Mouse (Mus musculus): ENCODE results near the gene Atp1a3. TPM values are rescaled to one million over a fixed set of nuclear protein-coding genes. Genes with fewer than 3 reads are reported as not detected.

Atp1a3 gene
- polyA plus RNA-seq, 2 experiments, result 0.38 to 0.60 TPM

- no peaks in the 10 kb centered on the region for H3K27me3 ChIP-seq (ENCODE audit: control insufficient read depth, insufficient read depth, low read length)
- DNase-seq (ENCODE audit: low read depth in 3 of 3, low spot score in 3 of 3), result no peak
- H3K4me3 ChIP-seq (ENCODE audit: insufficient read depth in 1 of 2, low read depth in 2 of 2, low read length in 2 of 2), result no peak overlapping the region
- H3K4me2 ChIP-seq (ENCODE audit: low read depth), result no peak overlapping the region
- no peaks in the 10 kb centered on the region; a peak in 1 of 4 replicates for H3K4me1 ChIP-seq (replicated peaks; ENCODE audit: control insufficient read depth in 2 of 2, insufficient read depth in 2 of 2, low read length in 1 of 2)
- H3K9ac ChIP-seq (replicated peaks), result no peak overlapping the region
- WGBS (ENCODE audit: insufficient replicate concordance), result 56% methylated on average over 8 of the region's 8 CpGs
- H3K9me3 ChIP-seq (ENCODE audit: control insufficient read depth, low read length), result no peaks in the 10 kb centered on the region
- no peak for ATAC-seq (ENCODE audit: insufficient read depth)
- no peak overlapping the region for H3K27ac ChIP-seq
- H3K36me3 ChIP-seq (replicated peaks; ENCODE audit: control insufficient read depth, insufficient read depth, low read depth), result no peaks in the 10 kb centered on the region
- TF ChIP-seq EP300 (IDR thresholded peaks at IDR 0.05; ENCODE audit: low read depth) (no peak), CTCF (IDR thresholded peaks at IDR 0.05; ENCODE audit: low read depth) (no peak)
Measured at GRCm38 (mm10) chr7:24967966-24968365, 37.8 kb downstream of the Atp1a3 start.

- DNase-seq (ENCODE audit: low read depth in 3 of 3, low spot score in 3 of 3) (peak in 2 of 3 experiments; percentile 40 to 42), ATAC-seq (ENCODE audit: insufficient read depth) (no peak)
- Histone ChIP-seq H3K27ac (no peak overlapping the region), H3K36me3 (replicated peaks; ENCODE audit: control insufficient read depth, insufficient read depth, low read depth) (no peaks in the 10 kb centered on the region), H3K9me3 (ENCODE audit: control insufficient read depth, low read length) (no peaks in the 10 kb centered on the region), H3K27me3 (ENCODE audit: control insufficient read depth, insufficient read depth, low read length) (no peaks in the 10 kb centered on the region), H3K4me2 (ENCODE audit: low read depth) (no peak overlapping the region), H3K4me1 (replicated peaks; ENCODE audit: control insufficient read depth in 2 of 2, insufficient read depth in 2 of 2, low read length in 1 of 2) (no peaks in the 10 kb centered on the region), H3K4me3 (ENCODE audit: insufficient read depth in 1 of 2, low read depth in 2 of 2, low read length in 2 of 2) (no peak overlapping the region), H3K9ac (replicated peaks) (no peak overlapping the region)
- 3% methylated on average over 5 of the region's 5 CpGs for WGBS (ENCODE audit: insufficient replicate concordance)
- TF ChIP-seq CTCF (IDR thresholded peaks at IDR 0.05; ENCODE audit: low read depth) (peak; percentile 80), EP300 (IDR thresholded peaks at IDR 0.05; ENCODE audit: low read depth) (no peak)
Measured at GRCm38 (mm10) chr7:24964897-24965535, 40.7 kb downstream of the Atp1a3 start.

GRCm38 (mm10) chr7:24964288-24964687 lies 41.5 kb downstream of the Atp1a3 start:
- H3K4me1 ChIP-seq (replicated peaks; ENCODE audit: control insufficient read depth in 2 of 2, insufficient read depth in 2 of 2, low read length in 1 of 2), result no peaks in the 10 kb centered on the region
- H3K36me3 ChIP-seq (replicated peaks; ENCODE audit: control insufficient read depth, insufficient read depth, low read depth), result no peaks in the 10 kb centered on the region
- DNase-seq (ENCODE audit: low read depth in 3 of 3, low spot score in 3 of 3), result no peak
- H3K9ac ChIP-seq (replicated peaks), result no peak overlapping the region
- WGBS (ENCODE audit: insufficient replicate concordance), result 39% methylated on average over 2 of the region's 2 CpGs
- no peaks in the 10 kb centered on the region for H3K9me3 ChIP-seq (ENCODE audit: control insufficient read depth, low read length)
- H3K27ac ChIP-seq, result no peak overlapping the region
- ATAC-seq (ENCODE audit: insufficient read depth), result no peak
- H3K27me3 ChIP-seq (ENCODE audit: control insufficient read depth, insufficient read depth, low read length), result no peaks in the 10 kb centered on the region
- no peak overlapping the region for H3K4me2 ChIP-seq (ENCODE audit: low read depth)
- TF ChIP-seq CTCF (IDR thresholded peaks at IDR 0.05; ENCODE audit: low read depth), result no peak
- no peak for TF ChIP-seq EP300 (IDR thresholded peaks at IDR 0.05; ENCODE audit: low read depth)
- no peak overlapping the region for H3K4me3 ChIP-seq (ENCODE audit: insufficient read depth in 1 of 2, low read depth in 2 of 2, low read length in 2 of 2)

GRCm38 (mm10) chr7:24955226-24955625 lies 50.5 kb downstream of the Atp1a3 start:
- DNase-seq (ENCODE audit: low read depth in 3 of 3, low spot score in 3 of 3) (no peak), ATAC-seq (ENCODE audit: insufficient read depth) (no peak)
- Histone ChIP-seq H3K27ac (no peak overlapping the region), H3K9me3 (ENCODE audit: control insufficient read depth, low read length) (no peaks in the 10 kb centered on the region), H3K4me1 (replicated peaks; ENCODE audit: control insufficient read depth in 2 of 2, insufficient read depth in 2 of 2, low read length in 1 of 2) (no peaks in the 10 kb centered on the region), H3K4me2 (ENCODE audit: low read depth) (no peak overlapping the region), H3K27me3 (ENCODE audit: control insufficient read depth, insufficient read depth, low read length) (peaks cover 67% of the 10 kb centered on the region), H3K36me3 (replicated peaks; ENCODE audit: control insufficient read depth, insufficient read depth, low read depth) (no peaks in the 10 kb centered on the region), H3K4me3 (ENCODE audit: insufficient read depth in 1 of 2, low read depth in 2 of 2, low read length in 2 of 2) (no peak overlapping the region), H3K9ac (replicated peaks) (no peak overlapping the region)
- 12% methylated on average over 33 of the region's 33 CpGs for WGBS (ENCODE audit: insufficient replicate concordance)
- TF ChIP-seq EP300 (IDR thresholded peaks at IDR 0.05; ENCODE audit: low read depth) (no peak), CTCF (IDR thresholded peaks at IDR 0.05; ENCODE audit: low read depth) (no peak)

GRCm38 (mm10) chr7:24954450-24954849 lies 51.3 kb downstream of the Atp1a3 start:
- peaks cover 75% of the 10 kb centered on the region for H3K27me3 ChIP-seq (ENCODE audit: control insufficient read depth, insufficient read depth, low read length)
- peak overlapping the region; percentile 38 for H3K4me2 ChIP-seq (ENCODE audit: low read depth)
- no peaks in the 10 kb centered on the region for H3K9me3 ChIP-seq (ENCODE audit: control insufficient read depth, low read length)
- no peak for DNase-seq (ENCODE audit: low read depth in 3 of 3, low spot score in 3 of 3)
- no peaks in the 10 kb centered on the region for H3K4me1 ChIP-seq (replicated peaks; ENCODE audit: control insufficient read depth in 2 of 2, insufficient read depth in 2 of 2, low read length in 1 of 2)
- peak overlapping the region in 1 of 2 experiments; percentile 27; a peak in 3 of 4 replicates for H3K4me3 ChIP-seq (ENCODE audit: insufficient read depth in 1 of 2, low read depth in 2 of 2, low read length in 2 of 2)
- TF ChIP-seq CTCF (IDR thresholded peaks at IDR 0.05; ENCODE audit: low read depth), result no peak
- no peak for TF ChIP-seq EP300 (IDR thresholded peaks at IDR 0.05; ENCODE audit: low read depth)
- H3K27ac ChIP-seq, result no peak overlapping the region
- 3% methylated on average over 29 of the region's 30 CpGs for WGBS (ENCODE audit: insufficient replicate concordance)
- H3K9ac ChIP-seq (replicated peaks), result no peak overlapping the region
- no peaks in the 10 kb centered on the region for H3K36me3 ChIP-seq (replicated peaks; ENCODE audit: control insufficient read depth, insufficient read depth, low read depth)
- no peak for ATAC-seq (ENCODE audit: insufficient read depth)
